Mouse (Mus musculus): ENCODE measurements around the gene Espl1.

GRCm38 (mm10) chr15:102366238-102366637, 70.2 kb downstream of the Espl1 start:
- TF ChIP-seq POLR2A (IDR thresholded peaks at IDR 0.05; ENCODE audit: control insufficient read depth, extremely low read depth, insufficient read depth, low read length, poor library complexity) (no peak), CTCF (IDR thresholded peaks at IDR 0.05; ENCODE audit: borderline replicate concordance, control insufficient read depth, extremely low read depth, insufficient read depth, low read length, poor library complexity) (no peak)

Data from thymus, adult 2 months (tissue).